Mouse (Mus musculus): ENCODE results near the gene Defb35. TPM values are rescaled to one million over a fixed set of nuclear protein-coding genes. Genes with fewer than 3 reads are reported as not detected.
"Not testable (repeated sequence)": the region's sequence is repeated elsewhere in the genome, so short reads cannot be mapped to it uniquely, and the experiment has no call there.

Defb35 gene
- polyA plus RNA-seq (2012; rRNA removed) (not detected in 2 replicates), polyA plus RNA-seq (2014; fragmentation: Nextera tagmentation; extraction: Ambion mirVana) (not detected in 2 replicates)

- not testable (repeated sequence) for DNase-seq (ENCODE audit: low spot score); ATAC-seq (ENCODE audit: low FRiP score, low read depth); H3K9me3 ChIP-seq (ENCODE audit: control insufficient read depth, low read length); H3K27ac ChIP-seq (replicated peaks; ENCODE audit: low read depth, low read length); H3K36me3 ChIP-seq (ENCODE audit: control insufficient read depth, insufficient read depth, low read length); H3K9ac ChIP-seq (ENCODE audit: low read depth, low read length, severe bottlenecking); H3K4me1 ChIP-seq (ENCODE audit: control insufficient read depth, insufficient read depth, low read length); H3K4me2 ChIP-seq (replicated peaks; ENCODE audit: low read depth, low read length, severe bottlenecking); H3K27me3 ChIP-seq (ENCODE audit: control insufficient read depth, insufficient read depth, low read length); H3K4me3 ChIP-seq (replicated peaks; ENCODE audit: low read length)
- 83% methylated on average over 4 of the region's 4 CpGs for WGBS
Observed at GRCm38 (mm10) chr8:21938052-21938451, at the start of gene Defb35. Gene Defb35 (plus strand): TSS chr8:21938352.

- H3K4me3 ChIP-seq (replicated peaks; ENCODE audit: low read length); H3K27me3 ChIP-seq (ENCODE audit: control insufficient read depth, insufficient read depth, low read length); H3K4me2 ChIP-seq (replicated peaks; ENCODE audit: low read depth, low read length, severe bottlenecking); H3K36me3 ChIP-seq (ENCODE audit: control insufficient read depth, insufficient read depth, low read length); H3K27ac ChIP-seq (replicated peaks; ENCODE audit: low read depth, low read length); H3K9me3 ChIP-seq (ENCODE audit: control insufficient read depth, low read length); H3K4me1 ChIP-seq (ENCODE audit: control insufficient read depth, insufficient read depth, low read length); H3K9ac ChIP-seq (ENCODE audit: low read depth, low read length, severe bottlenecking); ATAC-seq (ENCODE audit: low FRiP score, low read depth): not testable (repeated sequence)
- peak; percentile 23 for DNase-seq (ENCODE audit: low spot score)
Observed at GRCm38 (mm10) chr8:21906290-21906689, 31.9 kb upstream of the Defb35 start, which contains the start of gene Defb11. Gene Defb11 (minus strand): TSS chr8:21906412.

- ATAC-seq (ENCODE audit: low FRiP score, low read depth) (no peak), DNase-seq (ENCODE audit: low spot score) (no peak)
- no peaks in the 10 kb centered on the region for H3K27me3 ChIP-seq (ENCODE audit: control insufficient read depth, insufficient read depth, low read length)
- no peak overlapping the region for H3K4me2 ChIP-seq (replicated peaks; ENCODE audit: low read depth, low read length, severe bottlenecking)
- no peak for TF ChIP-seq POLR2A (IDR thresholded peaks at IDR 0.05; ENCODE audit: borderline replicate concordance, extremely low read depth, insufficient read depth, insufficient read length)
- H3K9ac ChIP-seq (ENCODE audit: low read depth, low read length, severe bottlenecking), result no peak overlapping the region
- H3K9me3 ChIP-seq (ENCODE audit: control insufficient read depth, low read length), result no peaks in the 10 kb centered on the region
- no peaks in the 10 kb centered on the region for H3K36me3 ChIP-seq (ENCODE audit: control insufficient read depth, insufficient read depth, low read length)
- H3K27ac ChIP-seq (replicated peaks; ENCODE audit: low read depth, low read length), result no peak overlapping the region
- H3K4me3 ChIP-seq (replicated peaks; ENCODE audit: low read length), result no peak overlapping the region
- H3K4me1 ChIP-seq (ENCODE audit: control insufficient read depth, insufficient read depth, low read length), result no peaks in the 10 kb centered on the region
- WGBS, result 10% methylated on average over 1 of the region's 1 CpGs
Observed at GRCm38 (mm10) chr8:21911931-21912330, 26.2 kb upstream of the Defb35 start.

GRCm38 (mm10) chr8:21912554-21912953, 25.6 kb upstream of the Defb35 start:
- Histone ChIP-seq H3K9ac (ENCODE audit: low read depth, low read length, severe bottlenecking) (no peak overlapping the region), H3K4me2 (replicated peaks; ENCODE audit: low read depth, low read length, severe bottlenecking) (no peak overlapping the region), H3K4me1 (ENCODE audit: control insufficient read depth, insufficient read depth, low read length) (no peaks in the 10 kb centered on the region), H3K4me3 (replicated peaks; ENCODE audit: low read length) (no peak overlapping the region), H3K27ac (replicated peaks; ENCODE audit: low read depth, low read length) (no peak overlapping the region), H3K9me3 (ENCODE audit: control insufficient read depth, low read length) (no peaks in the 10 kb centered on the region), H3K27me3 (ENCODE audit: control insufficient read depth, insufficient read depth, low read length) (no peaks in the 10 kb centered on the region), H3K36me3 (ENCODE audit: control insufficient read depth, insufficient read depth, low read length) (no peaks in the 10 kb centered on the region)
- ATAC-seq (ENCODE audit: low FRiP score, low read depth) (no peak), DNase-seq (ENCODE audit: low spot score) (no peak)
- WGBS, result 26% methylated on average over 2 of the region's 2 CpGs
- TF ChIP-seq POLR2A (IDR thresholded peaks at IDR 0.05; ENCODE audit: borderline replicate concordance, extremely low read depth, insufficient read depth, insufficient read length), result no peak

GRCm38 (mm10) chr8:21915625-21916024, 22.5 kb upstream of the Defb35 start:
- Histone ChIP-seq H3K27me3 (ENCODE audit: control insufficient read depth, insufficient read depth, low read length) (no peaks in the 10 kb centered on the region), H3K9ac (ENCODE audit: low read depth, low read length, severe bottlenecking) (no peak overlapping the region), H3K4me2 (replicated peaks; ENCODE audit: low read depth, low read length, severe bottlenecking) (no peak overlapping the region), H3K4me1 (ENCODE audit: control insufficient read depth, insufficient read depth, low read length) (no peaks in the 10 kb centered on the region), H3K36me3 (ENCODE audit: control insufficient read depth, insufficient read depth, low read length) (no peaks in the 10 kb centered on the region), H3K9me3 (ENCODE audit: control insufficient read depth, low read length) (no peaks in the 10 kb centered on the region), H3K4me3 (replicated peaks; ENCODE audit: low read length) (no peak overlapping the region), H3K27ac (replicated peaks; ENCODE audit: low read depth, low read length) (no peak overlapping the region)
- no peak for DNase-seq (ENCODE audit: low spot score)
- 88% methylated on average over 3 of the region's 3 CpGs for WGBS
- TF ChIP-seq POLR2A (IDR thresholded peaks at IDR 0.05; ENCODE audit: borderline replicate concordance, extremely low read depth, insufficient read depth, insufficient read length), result no peak
- ATAC-seq (ENCODE audit: low FRiP score, low read depth), result no peak

- H3K27ac ChIP-seq (replicated peaks; ENCODE audit: low read depth, low read length); H3K27me3 ChIP-seq (ENCODE audit: control insufficient read depth, insufficient read depth, low read length); H3K9ac ChIP-seq (ENCODE audit: low read depth, low read length, severe bottlenecking); H3K4me2 ChIP-seq (replicated peaks; ENCODE audit: low read depth, low read length, severe bottlenecking); H3K9me3 ChIP-seq (ENCODE audit: control insufficient read depth, low read length); ATAC-seq (ENCODE audit: low FRiP score, low read depth); DNase-seq (ENCODE audit: low spot score); H3K4me1 ChIP-seq (ENCODE audit: control insufficient read depth, insufficient read depth, low read length); H3K36me3 ChIP-seq (ENCODE audit: control insufficient read depth, insufficient read depth, low read length); H3K4me3 ChIP-seq (replicated peaks; ENCODE audit: low read length): not testable (repeated sequence)
- 67% methylated on average over 3 of the region's 3 CpGs for WGBS
Observed at GRCm38 (mm10) chr8:21930754-21931153, 7.4 kb upstream of the Defb35 start.

Measured in limb, embryonic 14.5 days (tissue).